Mouse (Mus musculus): Measurements from ENCODE around the gene Gfral.

DNA sequence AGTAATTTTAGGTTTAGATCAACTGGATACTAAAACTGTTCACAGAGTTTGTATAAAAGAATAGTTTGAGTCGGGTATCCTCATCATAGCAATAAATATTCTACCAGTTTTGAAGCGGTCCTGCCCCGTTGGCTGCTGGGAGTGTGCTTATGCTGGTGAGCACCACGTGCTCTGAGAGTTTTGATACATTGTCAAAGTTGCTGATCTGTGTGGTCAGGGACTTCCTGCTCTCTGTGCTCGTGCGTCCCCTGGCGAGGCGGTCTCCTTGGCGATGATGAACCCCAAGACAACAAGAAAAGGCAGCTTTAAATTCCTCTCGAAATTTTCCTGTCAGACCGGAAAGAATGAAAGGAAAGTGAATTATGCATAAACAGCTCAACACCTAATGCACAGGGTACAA is 16.9 kb upstream of the Gfral start:
- no peak for TF ChIP-seq POLR2A (IDR thresholded peaks at IDR 0.05; ENCODE audit: insufficient read length, low read depth)
- TF ChIP-seq POLR2AphosphoS2 (IDR thresholded peaks at IDR 0.05; ENCODE audit: insufficient read length, low read depth), result no peak
- no peak for TF ChIP-seq TCF12 (IDR thresholded peaks at IDR 0.05; ENCODE audit: insufficient read depth, poor library complexity, severe bottlenecking)
- no peak for TF ChIP-seq MAX (IDR thresholded peaks at IDR 0.05; ENCODE audit: low read depth)

Measured in myocyte (in vitro differentiated cells).